ENCODE assay signal across 12 mouse cellular contexts in genomic region chr13:94155657-94156429, GRCm38 (mm10).
A peak's percentile ranks its signal among the peaks of the same experiment; 100 is the strongest.
DNase-seq lines count a peak whose midpoint lies in the region; ATAC-seq lines count a peak whose summit lies in the region.
"Had no signal": no experiment of that assay in that cellular context is flagged by ENCODE, and none has a peak within 500 bp of the region (broad histone marks: within the 10 kb centered on the region; RNA-seq: fewer than 3 reads in every experiment).

No protein-coding gene starts in this region.

- ATAC-seq in inflammation-experienced regulatory T-cells, adult 6 months = no peak
- ATAC-seq: forebrain, embryonic 15.5 days had no signal

- no peaks in the 10 kb centered on the region for H3K9me3 ChIP-seq in heart, embryonic 10.5 days
- H3K9me3 ChIP-seq: forebrain, embryonic 15.5 days had no signal

- WGBS in heart, embryonic 10.5 days = 48% methylated on average over 9 of the region's 9 CpGs

- no peak overlapping the region for H3K27ac ChIP-seq in heart, embryonic 10.5 days
- H3K27ac ChIP-seq: forebrain, embryonic 15.5 days had no signal

- H3K27me3 ChIP-seq in heart, embryonic 10.5 days (ENCODE audit: insufficient read depth, poor library complexity, severe bottlenecking) = no peaks in the 10 kb centered on the region
- H3K27me3 ChIP-seq: forebrain, embryonic 15.5 days had no signal

- peaks cover 35% of the 10 kb centered on the region for H3K4me1 ChIP-seq in heart, embryonic 10.5 days
- H3K4me1 ChIP-seq: forebrain, embryonic 15.5 days had no signal

- H3K4me3 ChIP-seq in heart, embryonic 10.5 days = no peak overlapping the region
- H3K4me3 ChIP-seq: forebrain, embryonic 15.5 days had no signal

- intact Hi-C loops in heart, postnatal 10 days (cut with DNase I) = no loop called here
- intact Hi-C loops in gastrocnemius, postnatal 14 days (cut with DNase I; ENCODE audit: low total_unique reads) = loop anchor here (5.0 kb wide), 1 partner anchor 1544 kb away; the partner anchor contains the start of gene Serinc5

- peak; percentile 47 to 59 for DNase-seq in heart, postnatal 10 days
- DNase-seq in heart, embryonic 10.5 days (ENCODE audit: low spot score) = no peak
- DNase-seq in right cerebral cortex, postnatal 14 days = peak; percentile 42
- no peak for DNase-seq in right cerebral cortex, adult 2 months (ENCODE audit: low spot score in 2 of 2)
- DNase-seq in gastrocnemius, postnatal 14 days = peak; percentile 66
- peak; percentile 52 for DNase-seq in skeletal muscle tissue, adult 2 months (ENCODE audit: low read depth, low spot score)
- DNase-seq in cerebellum, postnatal 25 days = no peak
- DNase-seq: cerebellum, adult 9-10 months; lung, adult 2 months; thymus, adult 18-20 months had no signal

- H3K36me3 ChIP-seq in heart, embryonic 10.5 days = no peaks in the 10 kb centered on the region
- H3K36me3 ChIP-seq: forebrain, embryonic 15.5 days had no signal

Comparison
In these comparisons a context has a peak if more than half of its experiments do, and no peak if none do; other contexts are left out.
1. DNase-seq: peak in heart, postnatal 10 days (2 of 2), right cerebral cortex, postnatal 14 days (single experiment), gastrocnemius, postnatal 14 days (single experiment) and skeletal muscle tissue, adult 2 months (single experiment); none in heart, embryonic 10.5 days (single experiment), right cerebral cortex, adult 2 months (0 of 2) and cerebellum, postnatal 25 days (0 of 2).